Mouse (Mus musculus) heart, postnatal 25 days (tissue): ENCODE data around the gene Cers2. TPM values are rescaled to one million over a fixed set of nuclear protein-coding genes. Genes with fewer than 3 reads are reported as not detected.
"Not testable (repeated sequence)": the region's sequence is repeated elsewhere in the genome, so short reads cannot be mapped to it uniquely, and the experiment has no call there.

Source experiments
- DNase-seq: peaks from one replicate; pipeline ENCODE4 v3.0.0; 2022; ENCODE audit warnings: low spot score
- intact Hi-C: fragments of 180-260 bp; cut with DNase I; formaldehyde crosslinking; loops from one replicate; pipeline ENCODE4 v1.15.1; 2025
- total RNA-seq, 2 experiments: library from RNA; stranded (reverse); gene quantifications; 2 replicates each; pipeline ENCODE4 v1.2.3; 2021

Cers2 gene
- total RNA-seq, 2 experiments from 2014 or later = 35.9 to 40.4 TPM

GRCm38 (mm10) chr3:95355911-95356544 is 41.4 kb downstream of the Cers2 start:
- intact Hi-C loops = loop anchor here (5.0 kb wide), 1 partner anchor 76 kb away; the partner anchor contains the start of gene Arnt
- DNase-seq = not testable (repeated sequence)

GRCm38 (mm10) chr3:95356701-95357449 is 42.3 kb downstream of the Cers2 start, which contains the start of gene Setdb1:
Gene Setdb1 (minus strand): TSS chr3:95357202.
- intact Hi-C loops = loop anchor here (5.0 kb wide), 1 partner anchor 75 kb away; the partner anchor contains the start of gene Arnt
- peak; percentile 79 for DNase-seq

GRCm38 (mm10) chr3:95357746-95358145 is 43.2 kb downstream of the Cers2 start:
- intact Hi-C loops = loop anchor here (5.0 kb wide), 1 partner anchor 75 kb away; the partner anchor contains the start of gene Arnt
- no peak for DNase-seq

DNA sequence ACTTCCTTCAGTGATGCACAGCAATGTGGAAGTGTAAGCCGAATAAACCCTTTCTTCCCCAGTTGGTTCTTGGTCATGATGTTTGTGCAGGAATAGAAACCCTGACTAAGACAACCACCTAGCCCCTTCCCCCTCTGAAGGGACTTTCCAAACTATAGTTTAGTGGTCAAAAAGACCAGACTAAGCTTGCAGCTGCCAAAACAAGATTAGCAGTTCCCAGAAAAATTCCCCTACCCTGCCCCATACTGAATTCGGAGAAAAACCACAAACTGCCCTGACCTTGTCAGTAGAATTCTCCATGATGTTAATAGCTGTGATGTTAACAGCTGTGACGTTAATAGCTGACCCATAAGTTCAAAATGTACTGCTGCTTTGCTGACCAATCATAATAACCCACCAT is 45.7 kb downstream of the Cers2 start:
- DNase-seq, intact Hi-C loops: not testable (repeated sequence)

GRCm38 (mm10) chr3:95370101-95370500 is 55.5 kb downstream of the Cers2 start:
- intact Hi-C loops = no loop called here
- no peak for DNase-seq

Other genes with a start within 250 kb of the Cers2 start
- 10 to 100 TPM; 14.2 to 15.2 TPM for gene Pip5k1a, start 207.9 kb upstream of the Cers2 start, total RNA-seq
- gene Vps72, start 203.8 kb upstream of the Cers2 start, total RNA-seq = 10 to 100 TPM; 31.3 to 32.2 TPM
- 10 to 100 TPM; 17.3 to 24.5 TPM for gene Tmod4, start 190.3 kb upstream of the Cers2 start, total RNA-seq
- gene Scnm1, start 180.8 kb upstream of the Cers2 start, total RNA-seq = 10 to 100 TPM; 28.3 to 31.4 TPM
- gene Lysmd1, start 180.7 kb upstream of the Cers2 start, total RNA-seq = 1 to 10 TPM; 6.7 to 7.9 TPM
- gene Tnfaip8l2, start 172.4 kb upstream of the Cers2 start, total RNA-seq = 1 to 10 TPM; 2.0 to 2.1 TPM
- 1 to 10 TPM; 7.3 to 9.4 TPM for gene Sema6c, start 154.3 kb upstream of the Cers2 start, total RNA-seq
- 10 to 100 TPM; 12.7 to 14.1 TPM for gene Gabpb2, start 96.9 kb upstream of the Cers2 start, total RNA-seq
- gene Cdc42se1, start 86.1 kb upstream of the Cers2 start, total RNA-seq = 10 to 100 TPM; 19.9 to 26.0 TPM
- gene Mllt11, start 82.6 kb upstream of the Cers2 start, total RNA-seq = 1 to 10 TPM; 6.6 to 7.5 TPM
- not detected for gene Gm128, start 73.2 kb upstream of the Cers2 start, total RNA-seq
- not detected for gene Bnipl, start 63.6 kb upstream of the Cers2 start, total RNA-seq
- 10 to 100 TPM; 20.2 to 23.4 TPM for gene Mindy1, start 33.4 kb upstream of the Cers2 start, total RNA-seq
- gene Prune1, start 32.7 kb upstream of the Cers2 start, total RNA-seq = 10 to 100 TPM; 22.1 to 22.8 TPM
- gene Anxa9, start 7.6 kb upstream of the Cers2 start, total RNA-seq = under 1 TPM; 0.52 to 0.59 TPM
- 10 to 100 TPM; 11.2 to 11.4 TPM for gene Setdb1, start 42.4 kb downstream of the Cers2 start, total RNA-seq
- gene 4930558C23Rik, start 88.0 kb downstream of the Cers2 start, total RNA-seq = not detected
- gene Arnt, start 119.6 kb downstream of the Cers2 start, total RNA-seq = 10 to 100 TPM; 40.8 to 43.6 TPM
- gene Ctsk, start 184.5 kb downstream of the Cers2 start, total RNA-seq = 10 to 100 TPM in 1 of 2 experiments, 1 to 10 TPM in 1; 8.7 to 10.9 TPM
- 10 to 100 TPM; 13.6 TPM for gene Ctss, start 212.0 kb downstream of the Cers2 start, total RNA-seq
- not detected for gene Hormad1, start 244.9 kb downstream of the Cers2 start, total RNA-seq